Mouse (Mus musculus) B cell, adult 67 days (primary cell): Measurements from ENCODE around the gene Tmbim4. TPM values are rescaled to one million over a fixed set of nuclear protein-coding genes. Genes with fewer than 3 reads are reported as not detected.

Source experiments
- total RNA-seq, 2 experiments: library from RNA; stranded (reverse); gene quantifications; 4 replicates each; pipeline ENCODE4 v1.2.4; 2023

Gene Tmbim4
- 100 to 1,000 TPM; 164 to 219 TPM for total RNA-seq

DNA sequence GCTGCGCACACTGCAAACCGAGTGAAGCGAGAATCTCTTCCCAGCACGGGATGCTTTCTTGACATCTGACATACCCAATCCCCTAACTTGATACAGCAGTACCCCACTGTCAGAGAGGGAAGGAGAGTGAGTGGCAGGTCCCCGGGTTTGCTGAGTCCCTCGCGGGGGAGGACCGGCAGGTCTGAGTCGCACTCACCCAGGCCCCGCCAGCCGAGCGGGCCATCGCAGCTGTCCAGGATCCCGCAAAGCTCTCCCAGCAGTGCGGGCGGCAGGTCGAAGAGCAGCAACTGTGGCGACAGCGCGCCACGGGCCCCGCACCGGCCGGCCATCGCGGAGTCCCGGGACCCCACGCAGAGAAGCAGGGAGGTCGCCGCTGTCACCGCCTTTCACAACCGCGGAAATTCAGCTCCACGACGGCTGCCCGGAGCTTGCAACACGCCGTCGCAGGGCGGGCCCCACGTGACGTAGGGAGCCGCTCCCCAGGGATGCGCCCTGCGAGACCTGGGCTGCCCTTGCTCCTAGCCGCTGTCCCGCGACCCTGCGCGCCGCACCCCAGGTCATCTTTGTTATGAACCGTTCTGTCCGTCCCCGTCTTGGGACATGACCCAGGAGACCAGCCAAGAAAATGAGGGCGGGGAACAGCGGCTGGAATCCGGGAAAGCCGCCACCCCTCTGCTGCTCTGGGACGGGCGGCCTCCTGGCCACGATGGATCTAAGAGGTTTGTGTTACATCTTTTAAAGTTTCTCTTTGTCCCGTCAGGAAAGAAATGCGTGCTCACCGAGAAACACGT is at the start of gene Tmbim4:
Gene Tmbim4 (plus strand): TSS at position 460 of the 791 bp plus-strand sequence.

DNA sequence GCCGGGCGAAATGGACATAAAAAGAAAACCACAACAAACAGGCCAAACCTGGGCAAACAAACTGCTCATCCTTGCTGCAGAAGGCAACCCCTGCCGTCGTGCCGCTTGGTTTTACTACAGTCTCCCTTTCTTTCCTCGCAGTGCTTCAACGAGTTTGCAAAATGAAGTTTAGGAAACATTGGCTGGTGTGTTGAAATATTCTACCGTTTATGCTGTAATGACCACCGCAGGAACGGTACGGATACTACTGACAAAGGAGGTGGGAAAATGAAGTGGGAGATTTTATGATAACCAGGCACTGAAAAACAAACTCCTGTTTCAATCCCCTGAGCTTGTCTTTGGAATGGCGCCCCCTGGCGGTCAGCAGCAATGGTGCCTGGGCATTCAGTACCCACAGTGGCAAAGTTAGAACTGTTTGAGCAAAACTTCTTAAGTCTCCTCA is 592 bp downstream of the Tmbim4 start, which contains the start of gene Irak3:
Gene Irak3 (minus strand): TSS at position 170 of the 442 bp plus-strand sequence.

DNA sequence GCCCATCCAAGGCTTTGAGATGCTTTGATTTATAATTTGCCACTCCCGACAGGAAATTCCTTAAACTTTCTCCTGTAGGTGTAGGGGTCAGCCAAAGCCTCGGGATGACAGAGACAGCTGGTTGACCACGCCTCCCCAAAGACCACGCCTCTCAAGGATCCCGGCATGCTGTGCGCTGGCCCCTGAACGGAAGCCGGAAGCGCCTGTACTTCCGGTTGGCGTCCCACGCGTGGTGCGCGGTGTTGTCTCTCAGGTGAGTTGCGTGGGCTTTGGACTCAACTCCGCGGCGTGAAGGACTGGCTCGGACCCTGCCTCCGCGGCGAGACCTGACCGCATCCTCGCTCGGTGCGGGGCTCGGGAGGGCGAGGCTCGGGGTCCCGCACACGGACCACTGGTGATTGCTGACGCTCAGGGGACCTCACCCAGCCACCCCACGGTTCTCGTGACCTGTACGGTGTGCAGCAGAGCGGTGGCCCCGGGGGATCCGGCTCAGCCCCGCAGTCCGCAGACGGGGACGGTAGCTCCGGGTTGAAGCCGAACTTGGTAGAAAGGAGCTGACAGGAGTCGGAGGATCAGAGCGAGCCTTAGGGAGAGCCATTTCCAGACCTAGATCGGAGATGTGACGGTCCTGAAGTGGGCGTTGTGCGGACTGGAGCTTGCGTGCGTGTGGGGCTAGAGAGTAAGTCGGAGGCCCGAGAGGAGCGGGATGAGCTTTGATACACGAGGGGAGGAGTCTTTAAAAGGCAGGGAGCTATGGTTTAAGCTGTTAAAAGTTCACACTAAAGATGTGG is 25.7 kb downstream of the Tmbim4 start, which contains the start of gene Llph:
Gene Llph (plus strand): TSS at position 200 of the 791 bp plus-strand sequence.

Other genes with a start within 250 kb of the Tmbim4 start
- 10 to 100 TPM; 38.9 to 42.0 TPM for gene Helb, start 88.6 kb upstream of the Tmbim4 start, total RNA-seq
- 100 to 1,000 TPM in 1 of 2 experiments, 10 to 100 TPM in 1; 89.6 to 106 TPM for gene Irak3, start 540 bp downstream of the Tmbim4 start, total RNA-seq
- gene Llph, start 25.5 kb downstream of the Tmbim4 start, total RNA-seq = 10 to 100 TPM; 35.3 to 38.2 TPM